Mouse (Mus musculus) erythroid progenitor cell, adult 5-6 weeks (primary cell): ENCODE data around the gene Prrxl1. TPM values are rescaled to one million over a fixed set of nuclear protein-coding genes. Genes with fewer than 3 reads are reported as not detected.

ENCODE experiments used
- ATAC-seq: replicated peaks from 2 replicates; pipeline ENCODE4 v1.8.0; 2016; ENCODE audit warnings: moderate number of reproducible peaks, mild to moderate bottlenecking, moderate TSS enrichment, inconsistent platforms; ENCODE audit not compliant: poor library complexity, low FRiP score, severe bottlenecking
- total RNA-seq, 2 experiments: library from RNA; stranded (forward) in 1 of 2; stranded (reverse) in 1 of 2; fragments of 150-400 nt in 1 of 2; fragments of 186-747, 209-891 nt in 1 of 2; gene quantifications; 2 replicates each; pipeline versions ENCODE4 v1.2.3 to v1.2.4; 2015 to 2017; ENCODE audit warnings: low replicate concordance in 2 of 2

Gene Prrxl1
- total RNA-seq, 2 experiments from 2014 or later, result not detected

- no peak for ATAC-seq
Observed at GRCm38 (mm10) chr14:32624245-32624644, 25.0 kb downstream of the Prrxl1 start.

DNA sequence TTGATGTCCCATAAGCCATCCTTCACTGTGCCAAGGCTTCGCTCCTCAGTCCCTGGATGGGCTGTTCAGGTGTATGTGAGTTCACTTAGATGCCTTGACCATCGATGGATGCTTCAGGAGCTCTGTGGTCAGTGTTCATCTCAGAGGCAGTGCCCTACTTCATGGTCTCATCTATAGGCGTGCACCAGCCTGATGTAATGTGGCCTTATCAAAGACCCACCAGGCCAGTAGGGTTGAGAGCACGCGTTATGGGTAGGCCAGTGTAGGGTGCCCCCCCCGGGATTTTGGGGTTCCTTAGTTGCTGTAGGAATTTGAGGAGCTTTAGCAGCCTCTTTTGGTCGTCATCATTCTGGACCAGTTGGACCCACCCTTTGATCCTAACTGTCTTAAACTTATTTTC is 25.6 kb downstream of the Prrxl1 start:
- no peak for ATAC-seq

- ATAC-seq, result no peak
Observed at GRCm38 (mm10) chr14:32627271-32627670, 28.1 kb downstream of the Prrxl1 start.

- no peak for ATAC-seq
Observed at GRCm38 (mm10) chr14:32628584-32628983, 29.4 kb downstream of the Prrxl1 start.

DNA sequence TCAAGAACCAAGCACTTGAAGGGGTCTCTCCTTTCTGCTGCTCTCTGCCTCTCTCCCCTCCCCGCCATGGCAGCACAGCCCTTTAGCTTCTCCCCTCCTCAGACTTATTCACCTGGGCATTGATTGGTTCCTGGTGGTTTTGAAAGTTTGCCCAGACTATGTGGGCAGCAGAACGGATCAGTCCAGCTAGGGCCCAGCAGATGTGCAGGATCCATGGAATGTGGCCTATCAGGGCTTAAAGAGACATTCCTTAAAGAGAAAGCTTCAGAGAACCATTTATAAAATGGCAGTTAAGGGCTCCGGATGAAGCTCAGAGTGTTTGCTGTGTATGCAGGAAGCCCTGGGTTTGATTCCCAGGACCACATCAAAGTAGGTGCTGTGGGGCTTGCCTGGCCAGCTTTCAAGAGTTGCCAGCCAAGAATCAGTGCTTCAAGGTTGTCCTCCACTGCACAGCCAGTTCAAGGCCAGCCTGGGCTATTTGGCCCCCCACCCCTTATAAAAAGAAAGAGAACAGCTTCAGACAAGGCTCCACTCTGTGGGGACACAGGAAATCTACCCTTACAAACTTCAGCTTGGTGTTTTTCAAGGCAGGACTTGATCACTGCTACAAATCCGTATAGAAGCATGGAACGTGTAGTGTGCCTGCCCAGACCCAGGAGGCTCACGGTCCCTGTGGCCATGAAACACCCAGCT is 33.8 kb downstream of the Prrxl1 start:
- no peak for ATAC-seq

GRCm38 (mm10) chr14:32634015-32634682 is 34.9 kb downstream of the Prrxl1 start:
- no peak for ATAC-seq

- ATAC-seq, result no peak
Observed at GRCm38 (mm10) chr14:32638485-32638884, 39.3 kb downstream of the Prrxl1 start.

DNA sequence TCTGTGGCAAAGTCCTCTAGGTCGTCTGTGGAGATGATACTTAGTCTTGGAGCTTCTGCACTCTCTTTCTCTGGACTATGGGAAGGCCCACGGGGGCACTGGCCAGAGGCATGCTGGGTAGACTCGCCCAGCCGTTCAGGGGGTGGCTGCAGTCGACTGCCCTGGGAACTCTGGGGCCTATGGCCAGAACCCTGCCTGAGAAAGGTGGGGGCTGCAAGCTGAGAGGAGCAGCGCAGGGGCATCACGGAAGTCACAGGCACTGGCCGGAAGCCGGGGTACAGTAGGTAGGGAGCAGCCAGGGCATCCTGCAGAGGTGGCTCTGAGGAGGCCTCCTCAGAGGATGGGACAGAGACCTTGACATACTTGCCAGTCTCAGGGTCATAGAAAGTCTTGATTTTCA is 60.6 kb downstream of the Prrxl1 start:
- no peak for ATAC-seq

- ATAC-seq, result no peak
Observed at GRCm38 (mm10) chr14:32663099-32663498, 63.9 kb downstream of the Prrxl1 start.

DNA sequence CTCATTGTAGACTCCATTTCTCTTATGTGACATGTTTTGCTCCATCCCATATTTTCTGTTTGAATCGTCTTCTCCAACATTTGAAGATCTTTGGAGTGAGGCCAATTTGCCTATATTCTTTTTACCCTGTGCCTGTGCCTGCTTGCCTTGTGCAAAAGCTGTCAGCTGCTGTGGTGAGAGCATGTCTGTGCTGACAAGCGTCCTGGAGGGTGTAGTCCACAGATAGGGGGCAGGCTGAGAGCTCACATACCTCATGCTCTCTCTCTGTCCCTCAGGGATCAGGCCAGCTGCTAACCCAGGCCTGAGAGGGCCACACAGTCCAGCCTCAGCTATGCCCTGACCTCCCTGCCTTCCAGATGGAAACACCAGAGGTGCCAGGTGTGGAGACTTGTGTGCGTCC is 74.0 kb downstream of the Prrxl1 start:
- no peak for ATAC-seq

DNA sequence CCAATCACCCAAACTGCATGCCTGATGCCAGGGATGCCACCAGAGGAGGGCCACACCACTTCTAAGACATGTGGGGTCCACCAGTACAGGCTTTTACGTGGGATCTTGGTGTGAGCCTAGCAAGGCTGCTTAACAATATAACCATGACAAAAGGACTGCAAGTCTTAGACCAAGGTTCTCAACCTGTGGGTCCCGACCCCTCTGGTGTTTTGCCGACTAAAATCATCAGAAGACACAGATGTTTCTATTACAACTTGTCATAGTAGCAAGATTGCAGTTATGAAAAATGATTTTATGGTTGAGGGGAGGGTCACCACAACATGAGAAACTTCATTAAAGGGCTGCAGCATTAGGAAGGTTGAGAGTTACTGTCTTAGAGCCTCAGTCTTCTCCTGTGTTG is 79.4 kb downstream of the Prrxl1 start:
- no peak for ATAC-seq

- ATAC-seq, result no peak
Observed at GRCm38 (mm10) chr14:32681603-32682002, 82.4 kb downstream of the Prrxl1 start.

- peak; percentile 49; the same call in 1 of the 2 replicates for ATAC-seq
Observed at GRCm38 (mm10) chr14:32682536-32682935, 83.3 kb downstream of the Prrxl1 start.

DNA sequence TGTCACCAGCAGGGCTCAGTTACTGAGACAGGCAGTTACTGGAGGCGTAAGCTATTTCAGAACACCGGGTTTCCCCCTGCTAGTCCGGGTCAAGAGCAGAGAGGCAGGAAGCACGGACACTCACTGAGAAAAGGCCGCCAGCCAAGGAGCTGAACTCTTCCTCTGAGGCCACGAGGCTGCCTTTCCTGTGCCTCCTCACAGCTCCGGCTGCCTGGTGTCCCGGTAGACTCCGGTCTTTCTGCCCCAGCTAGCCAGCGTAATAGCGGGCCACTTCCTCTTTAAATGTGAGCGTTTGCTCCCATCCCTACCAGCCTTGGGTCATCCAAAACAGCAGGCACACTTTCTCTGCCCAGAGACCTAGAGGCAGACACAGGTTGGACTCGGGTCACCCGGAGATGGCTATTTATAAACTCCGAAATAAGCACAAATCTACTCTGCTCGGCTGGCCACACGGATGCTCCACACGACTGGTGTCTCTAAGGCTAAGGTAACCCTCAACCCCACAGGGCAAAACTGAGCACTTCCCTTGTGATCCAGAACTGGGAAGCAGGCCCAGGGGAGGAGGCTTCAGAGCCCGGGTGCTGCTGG is 84.1 kb downstream of the Prrxl1 start:
- no peak for ATAC-seq

DNA sequence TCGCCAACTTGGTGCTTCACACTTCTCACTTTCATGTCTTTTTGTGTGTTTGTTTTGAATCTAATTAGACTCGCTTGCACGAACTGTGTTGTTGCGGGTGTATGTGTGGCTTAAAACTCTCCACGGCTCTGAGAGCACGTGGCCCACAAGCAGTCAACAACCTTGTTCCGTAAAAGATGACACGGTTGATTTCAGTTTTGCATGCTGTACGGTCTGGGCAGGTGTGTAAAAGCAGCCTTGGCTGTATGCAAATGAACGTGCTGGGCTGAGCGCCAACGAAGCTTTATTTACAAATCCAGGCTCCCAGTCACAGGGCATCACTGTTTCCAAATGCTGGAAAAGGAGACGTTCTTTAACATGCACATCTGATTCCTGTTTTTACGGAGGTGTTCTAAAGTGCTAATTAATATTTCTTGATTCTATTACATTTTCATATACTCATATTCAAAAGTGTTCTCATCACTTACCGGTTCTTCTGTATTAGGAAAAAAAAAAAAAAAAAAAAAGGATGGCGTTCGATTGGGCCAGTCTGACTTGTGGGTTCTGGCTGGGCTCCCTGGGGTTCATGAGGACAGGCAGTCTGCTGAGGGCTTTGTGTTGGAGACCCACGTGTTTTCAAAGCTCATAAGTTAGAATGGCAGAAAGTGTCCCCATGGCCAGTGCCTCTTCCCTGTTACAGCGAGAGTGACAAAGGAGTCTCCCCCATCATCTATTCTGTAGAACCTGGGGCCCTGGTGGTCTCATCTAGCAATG is 85.0 kb downstream of the Prrxl1 start:
- no peak for ATAC-seq

- no peak for ATAC-seq
Observed at GRCm38 (mm10) chr14:32684735-32685105, 85.5 kb downstream of the Prrxl1 start.

DNA sequence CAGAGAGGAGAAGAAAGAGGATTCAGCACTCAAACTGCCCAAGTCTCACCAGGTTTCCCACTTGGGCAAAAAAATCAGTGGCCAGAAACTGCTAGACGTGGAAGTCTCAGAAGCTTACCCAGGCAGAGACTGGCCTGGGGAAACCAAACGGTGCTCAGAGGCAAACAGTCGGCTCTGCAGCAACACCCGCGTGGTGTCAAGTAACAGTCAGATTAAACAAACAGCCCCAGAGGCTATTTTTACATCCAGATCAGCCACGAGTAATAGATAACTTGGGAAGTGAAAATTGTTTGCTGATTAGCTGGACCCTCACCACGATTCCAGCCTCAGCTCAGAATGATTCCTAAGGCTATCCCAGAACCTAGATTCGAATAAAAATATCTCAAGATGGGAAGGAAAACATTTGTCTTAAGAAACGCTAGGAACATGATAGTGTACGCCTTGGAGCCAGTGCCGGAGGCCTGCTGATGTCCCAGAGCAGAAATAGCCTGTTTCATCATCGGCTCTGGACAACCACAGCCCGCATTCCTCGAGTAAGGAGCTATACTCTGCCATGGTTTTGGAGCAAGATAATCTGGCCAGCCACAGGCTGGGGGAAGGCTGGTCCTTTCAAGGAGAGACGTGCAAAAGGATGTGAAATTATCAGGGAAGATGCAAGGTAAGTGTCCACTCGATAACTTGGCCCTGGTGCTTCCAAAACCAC is 86.1 kb downstream of the Prrxl1 start, which contains the start of gene 3425401B19Rik:
TSS of gene 3425401B19Rik (minus strand) at position 170 of the 703 bp plus-strand sequence.
- ATAC-seq, result no peak

DNA sequence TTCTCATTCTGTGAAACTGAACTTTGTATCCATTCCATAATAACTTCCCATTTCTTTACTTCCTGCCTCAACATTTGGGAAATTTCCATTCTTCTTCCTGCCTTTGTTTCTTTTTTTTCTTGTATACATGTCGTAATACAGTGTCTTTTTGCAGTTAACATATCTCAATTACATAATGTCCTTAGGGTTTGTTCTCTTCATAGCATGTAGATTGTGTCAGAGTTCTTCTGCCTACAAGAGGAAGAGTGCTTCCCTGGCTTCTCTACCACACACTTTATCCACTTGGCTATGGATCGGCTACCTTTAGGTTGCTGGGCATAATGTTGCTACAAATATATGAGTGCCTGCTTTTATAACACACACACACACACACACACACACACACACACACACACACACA is 96.7 kb downstream of the Prrxl1 start:
- ATAC-seq, result no peak

- no peak for ATAC-seq
Observed at GRCm38 (mm10) chr14:32696344-32696743, 97.1 kb downstream of the Prrxl1 start.

DNA sequence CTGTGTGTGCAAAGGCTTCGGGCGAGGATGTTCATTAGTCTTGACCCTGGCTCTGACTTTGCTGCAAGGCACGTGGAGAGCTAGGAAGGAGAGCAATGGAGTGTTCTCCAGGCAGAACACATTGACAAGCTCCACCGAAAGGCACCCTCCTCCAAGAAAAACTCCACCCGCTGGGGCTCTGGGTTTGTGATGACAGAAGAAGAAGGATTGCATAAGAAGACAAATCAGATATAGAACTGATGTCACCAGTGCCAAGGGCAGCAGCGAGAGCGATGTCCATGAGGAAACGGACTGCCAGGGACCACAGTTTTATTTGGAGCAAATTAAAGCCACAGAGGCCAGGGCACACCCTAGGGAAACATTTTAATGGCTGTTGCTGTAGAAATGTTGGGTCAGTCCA is 98.6 kb downstream of the Prrxl1 start:
- no peak for ATAC-seq
